31 mouse cellular contexts compared by ENCODE assay signal in genomic region chr17:57201841-57202724, GRCm38 (mm10). TPM values are rescaled to one million over a fixed set of nuclear protein-coding genes. Genes with fewer than 3 reads are reported as not detected.
A peak's percentile ranks its signal among the peaks of the same experiment; 100 is the strongest.
DNase-seq lines count a peak whose midpoint lies in the region; ATAC-seq and TF ChIP-seq lines count a peak whose summit lies in the region.
"Had no signal": no experiment of that assay in that cellular context is flagged by ENCODE, and none has a peak within 500 bp of the region (broad histone marks: within the 10 kb centered on the region; RNA-seq: fewer than 3 reads in every experiment).

No protein-coding gene starts in this region.

- peak overlapping the region; percentile 73 for H3K27ac ChIP-seq in liver, adult 2 months (replicated peaks; ENCODE audit: insufficient read depth, low read depth, low read length)
- H3K27ac ChIP-seq in liver, embryonic 11.5 days (ENCODE audit: low read depth, low read length), result no peak overlapping the region
- no peak overlapping the region for H3K27ac ChIP-seq in liver, embryonic 14.5 days
- no peak overlapping the region for H3K27ac ChIP-seq in stomach, postnatal 0 days (replicated peaks)
- H3K27ac ChIP-seq: embryonic facial prominence, embryonic 12.5 days; forebrain, embryonic 12.5 days; heart, embryonic 10.5 days; hindbrain, embryonic 15.5 days; layer of hippocampus, adult 2 months had no signal

- no peak overlapping the region for H3K4me2 ChIP-seq in liver, embryonic 11.5 days
- no peak overlapping the region for H3K4me2 ChIP-seq in liver, embryonic 14.5 days (ENCODE audit: low read depth)
- no peak overlapping the region for H3K4me2 ChIP-seq in stomach, postnatal 0 days (replicated peaks; ENCODE audit: low read depth)
- H3K4me2 ChIP-seq: embryonic facial prominence, embryonic 12.5 days; forebrain, embryonic 12.5 days; hindbrain, embryonic 15.5 days; midbrain, embryonic 11.5 days had no signal

- H3K4me1 ChIP-seq in liver, adult 2 months (ENCODE audit: control insufficient read depth, insufficient read depth, low read length), result peaks cover 37% of the 10 kb centered on the region
- H3K4me1 ChIP-seq in liver, embryonic 11.5 days (replicated peaks; ENCODE audit: control insufficient read depth, insufficient read depth, low read length), result peaks cover 7% of the 10 kb centered on the region
- peaks cover 0 to 5% of the 10 kb centered on the region in 2 experiments; a peak in 2 of 4 replicates for H3K4me1 ChIP-seq in liver, embryonic 14.5 days (replicated peaks; ENCODE audit: control insufficient read depth in 2 of 2, insufficient read depth in 2 of 2, low read length in 1 of 2)
- H3K4me1 ChIP-seq in stomach, postnatal 0 days (replicated peaks; ENCODE audit: control insufficient read depth, insufficient read depth), result no peaks in the 10 kb centered on the region
- H3K4me1 ChIP-seq: embryonic facial prominence, embryonic 12.5 days; forebrain, embryonic 12.5 days; heart, embryonic 10.5 days; hindbrain, embryonic 15.5 days had no signal

- H3K4me3 ChIP-seq in liver, adult 2 months (ENCODE audit: insufficient read depth, low read depth, low read length), result no peak overlapping the region
- H3K4me3 ChIP-seq in liver, embryonic 11.5 days (ENCODE audit: low read depth, low read length), result no peak overlapping the region
- H3K4me3 ChIP-seq in liver, embryonic 14.5 days (ENCODE audit: insufficient read depth in 1 of 2, low read depth in 2 of 2, low read length in 2 of 2), result no peak overlapping the region
- no peak overlapping the region for H3K4me3 ChIP-seq in stomach, postnatal 0 days (ENCODE audit: low read depth, low read length)
- H3K4me3 ChIP-seq: embryonic facial prominence, embryonic 12.5 days; forebrain, embryonic 12.5 days; heart, embryonic 10.5 days; hindbrain, embryonic 15.5 days; layer of hippocampus, adult 2 months had no signal

- WGBS in liver, adult 2 months, result 39% methylated on average over 10 of the region's 10 CpGs
- WGBS in liver, embryonic 11.5 days, result 71% methylated on average over 10 of the region's 10 CpGs
- WGBS in liver, embryonic 14.5 days (ENCODE audit: insufficient replicate concordance), result 50% methylated on average over 10 of the region's 10 CpGs
- WGBS in stomach, postnatal 0 days, result 52% methylated on average over 10 of the region's 10 CpGs

- H3K36me3 ChIP-seq in liver, adult 2 months (ENCODE audit: control insufficient read depth, insufficient read depth, low read length), result peaks cover 63% of the 10 kb centered on the region
- no peaks in the 10 kb centered on the region for H3K36me3 ChIP-seq in liver, embryonic 11.5 days (ENCODE audit: control insufficient read depth, insufficient read depth, low read length)
- no peaks in the 10 kb centered on the region; the same call in 1 of the 2 replicates for H3K36me3 ChIP-seq in liver, embryonic 14.5 days (replicated peaks; ENCODE audit: control insufficient read depth, insufficient read depth, low read depth)
- no peaks in the 10 kb centered on the region for H3K36me3 ChIP-seq in stomach, postnatal 0 days (ENCODE audit: control insufficient read depth, insufficient read depth, low read length)
- H3K36me3 ChIP-seq: embryonic facial prominence, embryonic 12.5 days; forebrain, embryonic 12.5 days; heart, embryonic 10.5 days; hindbrain, embryonic 15.5 days had no signal

- TF ChIP-seq CTCF in liver, adult 2 months (IDR thresholded peaks at IDR 0.05; ENCODE audit: low read depth, low read length), result no peak
- TF ChIP-seq CTCF in liver, embryonic 14.5 days (IDR thresholded peaks at IDR 0.05; ENCODE audit: low read depth), result no peak
- TF ChIP-seq CTCF in stomach, postnatal 0 days (IDR thresholded peaks at IDR 0.05; ENCODE audit: low read depth), result no peak

- 0 out of 2 replicates have a peak overlapping the region, but pooled peaks have one; percentile 8 for H3K9ac ChIP-seq in liver, adult 2 months (ENCODE audit: low read depth, low read length)
- H3K9ac ChIP-seq in liver, embryonic 11.5 days (ENCODE audit: low read depth, low read length), result no peak overlapping the region
- no peak overlapping the region for H3K9ac ChIP-seq in liver, embryonic 14.5 days (replicated peaks)
- H3K9ac ChIP-seq in stomach, postnatal 0 days (ENCODE audit: low read length), result no peak overlapping the region
- H3K9ac ChIP-seq: embryonic facial prominence, embryonic 12.5 days; forebrain, embryonic 12.5 days; hindbrain, embryonic 15.5 days had no signal

- TF ChIP-seq POLR2A in liver, adult 2 months (IDR thresholded peaks at IDR 0.05; ENCODE audit: extremely low read depth, insufficient read depth, low read length), result no peak

- ATAC-seq in liver, embryonic 11.5 days (replicated peaks; ENCODE audit: low FRiP score), result no peak
- peak; percentile 46 for ATAC-seq in liver, embryonic 14.5 days (ENCODE audit: insufficient read depth)
- ATAC-seq in stomach, postnatal 0 days (ENCODE audit: low FRiP score, low TSS enrichment), result peak; percentile 84
- ATAC-seq: CD4-positive, CD25-positive, alpha-beta regulatory T cell, adult 4 months had no signal

- no peaks in the 10 kb centered on the region for H3K27me3 ChIP-seq in liver, adult 2 months (ENCODE audit: control insufficient read depth, insufficient read depth, low read length)
- H3K27me3 ChIP-seq in liver, embryonic 11.5 days (replicated peaks; ENCODE audit: control insufficient read depth, insufficient read depth, low read length), result no peaks in the 10 kb centered on the region
- H3K27me3 ChIP-seq in liver, embryonic 14.5 days (ENCODE audit: control insufficient read depth, insufficient read depth, low read length), result no peaks in the 10 kb centered on the region
- no peaks in the 10 kb centered on the region for H3K27me3 ChIP-seq in stomach, postnatal 0 days (ENCODE audit: control insufficient read depth, insufficient read depth, low read length)
- H3K27me3 ChIP-seq: embryonic facial prominence, embryonic 12.5 days; hindbrain, embryonic 15.5 days had no signal

- H3K9me3 ChIP-seq in liver, embryonic 11.5 days (ENCODE audit: control insufficient read depth, low read length), result no peaks in the 10 kb centered on the region
- no peaks in the 10 kb centered on the region for H3K9me3 ChIP-seq in liver, embryonic 14.5 days (ENCODE audit: control insufficient read depth, low read length)
- H3K9me3 ChIP-seq in stomach, postnatal 0 days (ENCODE audit: control insufficient read depth, low read length), result no peaks in the 10 kb centered on the region
- H3K9me3 ChIP-seq: embryonic facial prominence, embryonic 12.5 days; forebrain, embryonic 12.5 days; heart, embryonic 10.5 days; hindbrain, embryonic 15.5 days had no signal

- no peak for TF ChIP-seq EP300 in liver, embryonic 14.5 days (IDR thresholded peaks at IDR 0.05; ENCODE audit: low read depth)
- no peak for TF ChIP-seq EP300 in stomach, postnatal 0 days (optimal IDR thresholded peaks at IDR 0.05)

- intact Hi-C loops in heart, postnatal 25 days (cut with DNase I), result no loop called here

- no peaks in the 10 kb centered on the region for H3K79me2 ChIP-seq in liver, adult 2 months (ENCODE audit: control insufficient read depth, insufficient read depth, low read length)

- DNase-seq in heart, adult 11 months, result peak; percentile 74
- no peak for DNase-seq in heart, postnatal 25 days (ENCODE audit: low spot score)
- DNase-seq in liver, adult 2 months (ENCODE audit: extremely low read depth, low read depth, low spot score), result peak; percentile 72
- no peak for DNase-seq in liver, embryonic 11.5 days (ENCODE audit: low spot score)
- peak in 1 of 3 experiments; percentile 11 for DNase-seq in liver, embryonic 14.5 days (ENCODE audit: low read depth in 3 of 3, low spot score in 3 of 3)
- peak; percentile 42 for DNase-seq in stomach, postnatal 0 days (ENCODE audit: low spot score)
- DNase-seq in cerebellum, adult 9-10 months, result no peak
- no peak for DNase-seq in c-Kit-positive CD71-positive TER-119-positive erythroid progenitor cells, embryonic 14.5 days (ENCODE audit: low spot score)
- DNase-seq: adrenal gland, postnatal 36 days; cerebellum, adult 11 months; cerebellum, postnatal 14 days; kidney, postnatal 25 days; layer of hippocampus, postnatal 36 days; lung, adult 2 months; lung, postnatal 14 days; thymus, postnatal 14 days had no signal

RNA-seq across cellular contexts. Expression of gene Tnfsf14, which starts 8.1 kb away (rescaled TPM):
- total RNA-seq in heart, postnatal 25 days (2021), result not detected
- total RNA-seq in liver, adult 2 months (2014; rRNA removed), result 0.27 and 0.28 TPM in 2 replicates
- polyA plus RNA-seq in liver, adult 2 months (2012; rRNA removed), result 0.42 and 0.75 TPM in 2 replicates
- polyA plus RNA-seq in liver, embryonic 11.5 days (2014; fragmentation: Nextera tagmentation; extraction: Ambion mirVana), result 0.73 and 1.2 TPM in 2 replicates
- polyA plus RNA-seq in liver, embryonic 14.5 days (2012; rRNA removed), result 1.5 and 1.9 TPM in 2 replicates
- 0.51 and 0.75 TPM in 2 replicates for polyA plus RNA-seq in liver, embryonic 14.5 days (2014; fragmentation: Nextera tagmentation; extraction: Ambion mirVana)
- polyA plus RNA-seq in stomach, postnatal 0 days (2015; fragmentation: Nextera tagmentation; extraction: Ambion mirVana), result 0.05 TPM in 1 of 2 replicates, not detected in the other
- total RNA-seq: gastrocnemius, adult 18-20 months; layer of hippocampus, adult 2 months; layer of hippocampus, postnatal 36 days; left cerebral cortex, postnatal 10 days; midbrain, postnatal 0 days had no signal
- polyA plus RNA-seq: midbrain, postnatal 0 days; neural tube, embryonic 14.5 days had no signal

RNA-seq across cellular contexts. Expression of gene C3, which starts 25.9 kb away (rescaled TPM):
- 10 to 100 TPM; 47.1 to 80.7 TPM for total RNA-seq in heart, postnatal 25 days (2021)
- 5,384 and 7,708 TPM in 2 replicates for total RNA-seq in liver, adult 2 months (2014; rRNA removed)
- polyA plus RNA-seq in liver, adult 2 months (2012; rRNA removed), result 3,773 and 3,833 TPM in 2 replicates
- polyA plus RNA-seq in liver, embryonic 11.5 days (2014; fragmentation: Nextera tagmentation; extraction: Ambion mirVana), result 71.7 and 82.8 TPM in 2 replicates
- polyA plus RNA-seq in liver, embryonic 14.5 days (2012; rRNA removed), result 207 and 240 TPM in 2 replicates
- polyA plus RNA-seq in liver, embryonic 14.5 days (2014; fragmentation: Nextera tagmentation; extraction: Ambion mirVana), result 200 and 205 TPM in 2 replicates
- polyA plus RNA-seq in stomach, postnatal 0 days (2015; fragmentation: Nextera tagmentation; extraction: Ambion mirVana), result 9.3 and 9.8 TPM in 2 replicates

RNA-seq across cellular contexts. Expression of gene Gpr108, which starts 46.2 kb away (rescaled TPM):
- total RNA-seq in heart, postnatal 25 days (2021), result 10 to 100 TPM; 26.1 to 29.5 TPM
- 10.7 and 11.7 TPM in 2 replicates for total RNA-seq in liver, adult 2 months (2014; rRNA removed)
- polyA plus RNA-seq in liver, adult 2 months (2012; rRNA removed), result 19.3 and 23.7 TPM in 2 replicates
- polyA plus RNA-seq in liver, embryonic 11.5 days (2014; fragmentation: Nextera tagmentation; extraction: Ambion mirVana), result 26.5 and 30.7 TPM in 2 replicates
- polyA plus RNA-seq in liver, embryonic 14.5 days (2012; rRNA removed), result 7.6 and 8.5 TPM in 2 replicates
- 12.0 and 12.8 TPM in 2 replicates for polyA plus RNA-seq in liver, embryonic 14.5 days (2014; fragmentation: Nextera tagmentation; extraction: Ambion mirVana)
- 48.0 and 52.4 TPM in 2 replicates for polyA plus RNA-seq in stomach, postnatal 0 days (2015; fragmentation: Nextera tagmentation; extraction: Ambion mirVana)

RNA-seq across cellular contexts. Expression of gene Trip10, which starts 47.2 kb away (rescaled TPM):
- total RNA-seq in heart, postnatal 25 days (2021), result 100 to 1,000 TPM in 1 of 2 experiments, 10 to 100 TPM in 1; 90.6 to 107 TPM
- 4.6 and 5.1 TPM in 2 replicates for total RNA-seq in liver, adult 2 months (2014; rRNA removed)
- 4.8 and 7.2 TPM in 2 replicates for polyA plus RNA-seq in liver, adult 2 months (2012; rRNA removed)
- 25.5 and 25.9 TPM in 2 replicates for polyA plus RNA-seq in liver, embryonic 11.5 days (2014; fragmentation: Nextera tagmentation; extraction: Ambion mirVana)
- polyA plus RNA-seq in liver, embryonic 14.5 days (2012; rRNA removed), result 4.4 and 6.6 TPM in 2 replicates
- polyA plus RNA-seq in liver, embryonic 14.5 days (2014; fragmentation: Nextera tagmentation; extraction: Ambion mirVana), result 5.5 and 6.0 TPM in 2 replicates
- 27.5 and 29.9 TPM in 2 replicates for polyA plus RNA-seq in stomach, postnatal 0 days (2015; fragmentation: Nextera tagmentation; extraction: Ambion mirVana)

RNA-seq across cellular contexts. Expression of gene Cd70, which starts 52.5 kb away (rescaled TPM):
- total RNA-seq in heart, postnatal 25 days (2021), result not detected
- 1.0 TPM in 1 of 2 replicates, not detected in the other for total RNA-seq in liver, adult 2 months (2014; rRNA removed)
- polyA plus RNA-seq in liver, adult 2 months (2012; rRNA removed), result not detected in 2 replicates
- polyA plus RNA-seq in liver, embryonic 11.5 days (2014; fragmentation: Nextera tagmentation; extraction: Ambion mirVana), result not detected in 2 replicates
- polyA plus RNA-seq in liver, embryonic 14.5 days (2012; rRNA removed), result not detected in 2 replicates
- not detected in 2 replicates for polyA plus RNA-seq in liver, embryonic 14.5 days (2014; fragmentation: Nextera tagmentation; extraction: Ambion mirVana)
- polyA plus RNA-seq in stomach, postnatal 0 days (2015; fragmentation: Nextera tagmentation; extraction: Ambion mirVana), result 0.11 TPM in 1 of 2 replicates, not detected in the other
- total RNA-seq: adrenal gland, postnatal 36 days; gastrocnemius, adult 18-20 months; hematopoietic stem cell, adult 5-6 weeks; layer of hippocampus, adult 2 months; left cerebral cortex, postnatal 10 days; megakaryocyte progenitor cell, adult 5-6 weeks had no signal
- polyA plus RNA-seq: forebrain, embryonic 12.5 days; gonadal fat pad, adult 2 months; heart, embryonic 10.5 days; limb, embryonic 11.5 days; lung, adult 2 months had no signal

Comparison
In these comparisons a context has a peak if more than half of its experiments do, and no peak if none do; other contexts are left out.
1. DNase-seq: peak in heart, adult 11 months (single experiment), liver, adult 2 months (single experiment) and stomach, postnatal 0 days (single experiment); none in heart, postnatal 25 days (single experiment), liver, embryonic 11.5 days (single experiment), cerebellum, adult 9-10 months (single experiment) and c-Kit-positive CD71-positive TER-119-positive erythroid progenitor cells, embryonic 14.5 days (single experiment).
2. RNA of gene C3, which starts 25.9 kb away (polyA plus RNA-seq): 3,773 to 3,833 TPM in liver, adult 2 months; 200 to 240 TPM in liver, embryonic 14.5 days, 71.7 to 82.8 TPM in liver, embryonic 11.5 days and 9.3 to 9.8 TPM in stomach, postnatal 0 days; every median in the first group is over 10 times any median in the second.